8 mouse cellular contexts compared by ENCODE assay signal in genomic region chr9:15307257-15307656, GRCm38 (mm10). TPM values are rescaled to one million over a fixed set of nuclear protein-coding genes. Genes with fewer than 3 reads are reported as not detected.
DNase-seq lines count a peak whose midpoint lies in the region; ATAC-seq and TF ChIP-seq lines count a peak whose summit lies in the region.

No protein-coding gene starts in this region.

- H3K36me3 ChIP-seq in kidney, adult 2 months (ENCODE audit: control insufficient read depth, insufficient read depth, low read length): peaks cover 13% of the 10 kb centered on the region
- peaks cover 36% of the 10 kb centered on the region for H3K36me3 ChIP-seq in hindbrain, embryonic 15.5 days
- H3K36me3 ChIP-seq in midbrain, embryonic 14.5 days (ENCODE audit: control insufficient read depth, insufficient read depth, low read length): peaks cover 38% of the 10 kb centered on the region

- peaks cover 4% of the 10 kb centered on the region; the same call in 1 of the 2 replicates for H3K4me1 ChIP-seq in kidney, adult 2 months (ENCODE audit: control insufficient read depth, insufficient read depth, low read length)
- peaks cover 46% of the 10 kb centered on the region for H3K4me1 ChIP-seq in hindbrain, embryonic 15.5 days (replicated peaks)
- H3K4me1 ChIP-seq in midbrain, embryonic 14.5 days (ENCODE audit: control insufficient read depth, insufficient read depth, low read length): peaks cover 30% of the 10 kb centered on the region

- TF ChIP-seq CTCF in kidney, adult 2 months (conservative IDR thresholded peaks at IDR 0.05; ENCODE audit: insufficient read depth, insufficient read length, low read depth, low read length): no peak

- H3K27me3 ChIP-seq in kidney, adult 2 months (replicated peaks; ENCODE audit: control insufficient read depth, insufficient read depth, low read length): no peaks in the 10 kb centered on the region
- H3K27me3 ChIP-seq in hindbrain, embryonic 15.5 days: no peaks in the 10 kb centered on the region
- H3K27me3 ChIP-seq in midbrain, embryonic 14.5 days (ENCODE audit: control insufficient read depth, insufficient read depth, low read length): no peaks in the 10 kb centered on the region

- intact Hi-C loops in left cerebral cortex, postnatal 14 days (cut with DNase I): no loop called here

- peak overlapping the region; percentile 78 for H3K9ac ChIP-seq in hindbrain, embryonic 15.5 days
- peak overlapping the region; percentile 88; the same call in 1 of the 2 replicates for H3K9ac ChIP-seq in midbrain, embryonic 14.5 days (replicated peaks; ENCODE audit: low read length)

- peak overlapping the region; percentile 87 for H3K4me2 ChIP-seq in hindbrain, embryonic 15.5 days
- H3K4me2 ChIP-seq in midbrain, embryonic 14.5 days (ENCODE audit: low read length): peak overlapping the region; percentile 90

- ATAC-seq in hindbrain, embryonic 15.5 days (ENCODE audit: low FRiP score, low read depth): no peak
- ATAC-seq in midbrain, embryonic 14.5 days (ENCODE audit: low FRiP score, low TSS enrichment): no peak

- peak overlapping the region; percentile 97; the same call in 1 of the 2 replicates for H3K4me3 ChIP-seq in kidney, adult 2 months (ENCODE audit: insufficient read depth, low read depth, low read length)
- H3K4me3 ChIP-seq in hindbrain, embryonic 15.5 days: peak overlapping the region; percentile 80
- H3K4me3 ChIP-seq in midbrain, embryonic 14.5 days (replicated peaks; ENCODE audit: low read depth, low read length): peak overlapping the region; percentile 86

- no peak overlapping the region for H3K27ac ChIP-seq in kidney, adult 2 months (ENCODE audit: insufficient read depth, low read depth, low read length)
- H3K27ac ChIP-seq in hindbrain, embryonic 15.5 days (replicated peaks): no peak overlapping the region
- no peak overlapping the region for H3K27ac ChIP-seq in midbrain, embryonic 14.5 days (replicated peaks; ENCODE audit: low read depth, low read length)

- no peaks in the 10 kb centered on the region for H3K9me3 ChIP-seq in hindbrain, embryonic 15.5 days
- no peaks in the 10 kb centered on the region for H3K9me3 ChIP-seq in midbrain, embryonic 14.5 days (ENCODE audit: control insufficient read depth, low read length)

- DNase-seq in kidney, adult 2 months: no peak
- DNase-seq in kidney, postnatal 25 days: no peak
- DNase-seq in ZHBTc4 (ENCODE audit: low read depth, low spot score): peak; percentile 38
- DNase-seq in midbrain, embryonic 14.5 days: no peak
- no peak for DNase-seq in urinary bladder, adult 2 months (ENCODE audit: low spot score)
- no peak for DNase-seq in right cerebral cortex, postnatal 25 days
- DNase-seq in left cerebral cortex, postnatal 14 days (ENCODE audit: low spot score in 2 of 2): no peak

- 15% methylated on average over 6 of the region's 6 CpGs for WGBS in kidney, adult 2 months
- WGBS in hindbrain, embryonic 15.5 days: 9% methylated on average over 6 of the region's 6 CpGs
- WGBS in midbrain, embryonic 14.5 days: 10% methylated on average over 6 of the region's 6 CpGs

- no peak for TF ChIP-seq POLR2A in kidney, adult 2 months (IDR thresholded peaks at IDR 0.05; ENCODE audit: low read depth, low read length)

RNA-seq across cellular contexts. Expression of gene 4931406C07Rik, which starts 1.0 kb away (rescaled TPM):
- polyA plus RNA-seq in kidney, adult 2 months (2012; rRNA removed): 137 and 184 TPM in 2 replicates
- polyA plus RNA-seq in hindbrain, embryonic 15.5 days (2015; fragmentation: Nextera tagmentation; extraction: Ambion mirVana): 14.5 and 15.7 TPM in 2 replicates
- polyA plus RNA-seq in midbrain, embryonic 14.5 days (2014; fragmentation: Nextera tagmentation; extraction: Ambion mirVana): 10.7 and 13.4 TPM in 2 replicates
- 50.2 and 50.7 TPM in 2 replicates for polyA plus RNA-seq in urinary bladder, adult 2 months (2012; rRNA removed)
- total RNA-seq in left cerebral cortex, postnatal 14 days (2021): 10 to 100 TPM; 22.2 to 22.4 TPM

RNA-seq across cellular contexts. Expression of gene Taf1d, which starts 1.2 kb away (rescaled TPM):
- polyA plus RNA-seq in kidney, adult 2 months (2012; rRNA removed): 8.9 and 11.5 TPM in 2 replicates
- 43.9 and 48.5 TPM in 2 replicates for polyA plus RNA-seq in hindbrain, embryonic 15.5 days (2015; fragmentation: Nextera tagmentation; extraction: Ambion mirVana)
- polyA plus RNA-seq in midbrain, embryonic 14.5 days (2014; fragmentation: Nextera tagmentation; extraction: Ambion mirVana): 44.0 and 46.1 TPM in 2 replicates
- polyA plus RNA-seq in urinary bladder, adult 2 months (2012; rRNA removed): 55.9 and 65.1 TPM in 2 replicates
- 10 to 100 TPM; 30.7 to 32.7 TPM for total RNA-seq in left cerebral cortex, postnatal 14 days (2021)

RNA-seq across cellular contexts. Expression of gene Med17, which starts 27.5 kb away (rescaled TPM):
- polyA plus RNA-seq in kidney, adult 2 months (2012; rRNA removed): 20.5 and 21.3 TPM in 2 replicates
- 32.0 and 34.0 TPM in 2 replicates for polyA plus RNA-seq in hindbrain, embryonic 15.5 days (2015; fragmentation: Nextera tagmentation; extraction: Ambion mirVana)
- 35.4 and 43.4 TPM in 2 replicates for polyA plus RNA-seq in midbrain, embryonic 14.5 days (2014; fragmentation: Nextera tagmentation; extraction: Ambion mirVana)
- 35.6 and 42.1 TPM in 2 replicates for polyA plus RNA-seq in urinary bladder, adult 2 months (2012; rRNA removed)
- 10 to 100 TPM; 30.0 to 34.1 TPM for total RNA-seq in left cerebral cortex, postnatal 14 days (2021)

RNA-seq across cellular contexts. Expression of gene Cep295, which starts 50.3 kb away (rescaled TPM):
- polyA plus RNA-seq in kidney, adult 2 months (2012; rRNA removed): 2.9 and 3.1 TPM in 2 replicates
- 12.3 and 12.7 TPM in 2 replicates for polyA plus RNA-seq in hindbrain, embryonic 15.5 days (2015; fragmentation: Nextera tagmentation; extraction: Ambion mirVana)
- 15.7 and 16.2 TPM in 2 replicates for polyA plus RNA-seq in midbrain, embryonic 14.5 days (2014; fragmentation: Nextera tagmentation; extraction: Ambion mirVana)
- polyA plus RNA-seq in urinary bladder, adult 2 months (2012; rRNA removed): 12.1 and 13.7 TPM in 2 replicates
- 10 to 100 TPM; 22.2 to 23.1 TPM for total RNA-seq in left cerebral cortex, postnatal 14 days (2021)
